Mouse (Mus musculus) c-Kit-positive CD71-positive TER-119-positive erythroid progenitor cells, embryonic 14.5 days (primary cell): ENCODE measurements around the gene Mms19.

Experiments
- DNase-seq: peaks from one replicate; pipeline ENCODE4 v3.0.0-alpha.2; 2013; ENCODE audit warnings: low spot score

The Mms19 gene

GRCm38 (mm10) chr19:41898860-41899259, 82.1 kb downstream of the Mms19 start:
- DNase-seq = peak; percentile 63

DNA sequence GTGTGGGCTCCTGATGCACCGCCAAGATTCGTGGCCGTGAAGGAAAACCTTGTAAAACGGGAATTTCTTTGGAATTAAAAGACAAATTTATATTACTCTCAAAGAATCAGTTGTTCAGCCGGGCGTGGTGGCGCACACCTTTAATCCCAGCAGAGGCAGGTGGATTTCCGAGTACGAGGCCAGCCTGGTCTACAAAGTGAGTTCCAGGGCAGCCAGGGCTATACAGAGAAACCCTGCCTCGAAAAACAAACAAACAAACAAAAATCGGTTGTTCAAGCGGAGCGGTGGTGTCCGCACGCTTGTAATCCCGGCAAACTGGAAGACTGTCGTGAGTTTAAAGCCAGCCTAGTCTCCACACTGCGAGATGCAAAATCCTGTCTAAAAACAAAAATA, 84.6 kb downstream of the Mms19 start:
- DNase-seq = no peak

GRCm38 (mm10) chr19:41895460-41896318, 85.3 kb downstream of the Mms19 start, which contains the start of gene Rrp12:
TSS of gene Rrp12 (minus strand) at chr19:41896173.
- peak; percentile 90 for DNase-seq

DNA sequence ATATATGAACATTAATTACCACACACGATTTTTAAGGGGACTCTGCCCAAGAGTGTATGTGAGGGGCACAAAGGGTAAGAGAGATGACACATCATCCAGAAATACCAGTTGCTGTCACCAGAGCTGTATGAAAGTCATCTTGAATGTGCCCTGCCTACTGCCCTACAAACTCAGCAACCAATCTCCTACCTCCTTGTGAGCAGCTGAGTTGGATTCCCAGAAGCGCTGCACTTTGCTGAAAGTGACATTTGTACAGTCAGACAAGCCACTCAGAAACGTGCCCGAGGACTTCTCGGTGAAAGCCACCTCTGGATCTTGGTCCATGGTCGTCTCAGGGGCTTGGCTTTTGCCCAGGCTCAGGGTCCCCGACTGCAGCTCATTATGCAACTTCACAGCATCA, 86.0 kb downstream of the Mms19 start:
- DNase-seq = peak; percentile 74
